Mouse (Mus musculus): ENCODE measurements around the gene Guca2a.

Guca2a gene

GRCm38 (mm10) chr4:119642666-119643065 is 5.2 kb downstream of the Guca2a start:
- no peak for DNase-seq

GRCm38 (mm10) chr4:119657011-119657410 is 19.5 kb downstream of the Guca2a start:
- DNase-seq, result no peak

- peak; percentile 65 for DNase-seq
Observed at GRCm38 (mm10) chr4:119658246-119658645, 20.7 kb downstream of the Guca2a start.

- peak; percentile 69 for DNase-seq
Observed at GRCm38 (mm10) chr4:119658731-119659130, 21.2 kb downstream of the Guca2a start, which contains the start of gene Guca2b. Gene Guca2b, minus strand, starts transcription at chr4:119658954.

- DNase-seq, result no peak
Observed at GRCm38 (mm10) chr4:119660007-119660406, 22.5 kb downstream of the Guca2a start.

- DNase-seq, result no peak
Observed at GRCm38 (mm10) chr4:119662151-119662550, 24.6 kb downstream of the Guca2a start.

- no peak for DNase-seq
Observed at GRCm38 (mm10) chr4:119662976-119663375, 25.5 kb downstream of the Guca2a start.

GRCm38 (mm10) chr4:119663409-119664095 is 26.0 kb downstream of the Guca2a start:
- no peak for DNase-seq

GRCm38 (mm10) chr4:119665166-119665565 is 27.7 kb downstream of the Guca2a start:
- DNase-seq, result no peak

GRCm38 (mm10) chr4:119666116-119666515 is 28.6 kb downstream of the Guca2a start:
- DNase-seq, result peak; percentile 64

GRCm38 (mm10) chr4:119667454-119667853 is 29.9 kb downstream of the Guca2a start:
- DNase-seq, result peak; percentile 43

GRCm38 (mm10) chr4:119668185-119668584 is 30.7 kb downstream of the Guca2a start:
- DNase-seq, result no peak

- DNase-seq, result no peak
Observed at GRCm38 (mm10) chr4:119668596-119668995, 31.1 kb downstream of the Guca2a start.

GRCm38 (mm10) chr4:119669356-119670209 is 32.1 kb downstream of the Guca2a start:
- no peak for DNase-seq

- no peak for DNase-seq
Observed at GRCm38 (mm10) chr4:119670210-119670555, 32.7 kb downstream of the Guca2a start.

GRCm38 (mm10) chr4:119670736-119671135 is 33.2 kb downstream of the Guca2a start:
- DNase-seq, result no peak

GRCm38 (mm10) chr4:119671164-119671563 is 33.7 kb downstream of the Guca2a start:
- no peak for DNase-seq

- DNase-seq, result no peak
Observed at GRCm38 (mm10) chr4:119672685-119673084, 35.2 kb downstream of the Guca2a start.

GRCm38 (mm10) chr4:119682596-119682995 is 45.1 kb downstream of the Guca2a start:
- DNase-seq, result no peak

GRCm38 (mm10) chr4:119685746-119686145 is 48.2 kb downstream of the Guca2a start:
- no peak for DNase-seq

All from kidney, adult 18-20 months (tissue).